Mouse (Mus musculus) hindbrain, embryonic 12.5 days (tissue): ENCODE measurements around the gene Aoc3. TPM values are rescaled to one million over a fixed set of nuclear protein-coding genes. Genes with fewer than 3 reads are reported as not detected.
A peak's percentile ranks its signal among the peaks of the same experiment; 100 is the strongest.
"Not testable (repeated sequence)": the region's sequence is repeated elsewhere in the genome, so short reads cannot be mapped to it uniquely, and the experiment has no call there.

ENCODE experiments used
- ATAC-seq: fragments of 200-750 bp; cut with Nextera tagmentation; 2 replicates; pipeline ENCODE4 v1.8.0; 2017; ENCODE audit warnings: moderate TSS enrichment; ENCODE audit not compliant: low FRiP score
- H3K27ac ChIP-seq: fragments of 300-500 bp; sonication (generic); 2 replicates; pipeline ENCODE4 v1.5.1; 2016; ENCODE audit warnings: mild to moderate bottlenecking
- H3K27me3 ChIP-seq: fragments of 300-500 bp; sonication (generic); 2 replicates; pipeline ENCODE4 v1.6.1; 2016; ENCODE audit warnings: mild to moderate bottlenecking
- H3K36me3 ChIP-seq: fragments of 300-500 bp; sonication (generic); 2 replicates; pipeline ENCODE4 v1.6.1; 2016; ENCODE audit warnings: mild to moderate bottlenecking
- H3K4me1 ChIP-seq: fragments of 300-500 bp; sonication (generic); 2 replicates; pipeline ENCODE4 v1.6.1; 2016
- H3K4me2 ChIP-seq: fragments of 300-500 bp; sonication (generic); replicated peaks from 2 replicates; pipeline ENCODE4 v1.6.1; 2016; ENCODE audit warnings: mild to moderate bottlenecking
- H3K4me3 ChIP-seq: fragments of 300-500 bp; sonication (generic); 2 replicates; pipeline ENCODE4 v1.5.1; 2016; ENCODE audit warnings: mild to moderate bottlenecking
- H3K9ac ChIP-seq: fragments of 300-500 bp; sonication (generic); 2 replicates; pipeline ENCODE4 v1.6.1; 2016; ENCODE audit warnings: mild to moderate bottlenecking, moderate library complexity
- H3K9me3 ChIP-seq: fragments of 300-500 bp; sonication (generic); replicated peaks from 2 replicates; pipeline ENCODE4 v1.6.1; 2016; ENCODE audit warnings: mild to moderate bottlenecking
- WGBS: fragments of 180-500 bp; shearing (Covaris S2); methylation state at CpG from one replicate; pipeline ENCODE4 v1.1.7; 2016; 5-methylcytosine and 5-hydroxymethylcytosine counted together
- polyA plus RNA-seq: library from polyadenylated mRNA; unstranded; fragments of >200 nt; fragmentation: Nextera tagmentation; extraction: Ambion mirVana; gene quantifications from 2 replicates; pipeline ENCODE4 v1.2.1, GENCODE M21; 2016

The Aoc3 gene
- polyA plus RNA-seq, 1 experiment from 2014 or later = not detected

DNA sequence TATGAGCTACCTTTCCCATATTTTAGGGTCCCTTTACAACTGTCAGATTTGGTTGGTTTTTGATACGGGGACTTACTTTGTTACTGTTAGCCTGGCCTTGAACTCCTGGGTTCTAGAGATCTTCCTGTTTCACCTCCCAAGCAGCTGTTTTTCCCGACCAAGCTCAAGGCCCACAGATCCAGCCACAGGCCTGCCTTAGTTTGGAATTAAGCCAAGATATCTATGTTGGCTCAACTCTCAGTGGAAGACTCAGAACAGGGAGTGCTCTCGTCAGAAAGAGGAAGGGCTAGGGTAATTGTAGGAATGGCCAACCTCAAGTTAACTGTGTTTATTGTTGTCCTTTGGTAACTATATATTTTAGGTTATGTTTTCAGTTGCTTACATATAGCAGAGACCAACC, 18.3 kb upstream of the Aoc3 start:
- no peaks in the 10 kb centered on the region for H3K9me3 ChIP-seq
- H3K27ac ChIP-seq = no peak overlapping the region
- no peak overlapping the region for H3K4me3 ChIP-seq
- no peaks in the 10 kb centered on the region for H3K36me3 ChIP-seq
- peaks cover 7% of the 10 kb centered on the region for H3K4me1 ChIP-seq
- ATAC-seq = no peak
- H3K9ac ChIP-seq = no peak overlapping the region
- WGBS = 74% methylated on average over 3 of the region's 3 CpGs
- no peak overlapping the region for H3K4me2 ChIP-seq
- H3K27me3 ChIP-seq = no peaks in the 10 kb centered on the region

DNA sequence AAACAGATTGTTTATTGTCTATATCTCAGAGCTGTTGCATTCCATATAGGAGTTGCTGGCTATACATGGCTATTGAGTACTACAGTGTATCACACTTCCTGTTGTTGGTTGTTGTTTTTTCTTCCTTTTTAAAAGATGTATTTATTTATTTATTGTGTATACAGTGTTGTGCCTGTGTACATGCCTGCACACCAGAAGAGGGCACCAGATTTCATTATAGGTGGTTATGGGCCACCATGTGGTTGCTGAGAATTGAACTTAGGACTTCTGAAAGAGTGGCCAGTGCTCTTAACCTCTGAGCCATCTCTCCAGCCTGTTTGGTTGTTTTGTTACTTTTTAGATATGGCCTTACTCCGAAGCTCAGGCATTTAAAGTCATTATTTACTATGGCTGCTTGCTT, 15.8 kb upstream of the Aoc3 start:
- H3K4me1 ChIP-seq = peaks cover 16% of the 10 kb centered on the region
- no peak overlapping the region for H3K4me2 ChIP-seq
- no peak overlapping the region for H3K27ac ChIP-seq
- H3K9ac ChIP-seq = no peak overlapping the region
- no peak overlapping the region for H3K4me3 ChIP-seq
- no peaks in the 10 kb centered on the region for H3K9me3 ChIP-seq
- peaks cover 14% of the 10 kb centered on the region for H3K36me3 ChIP-seq
- H3K27me3 ChIP-seq = no peaks in the 10 kb centered on the region
- ATAC-seq = no peak
- 100% methylated on average over 1 of the region's 1 CpGs for WGBS

DNA sequence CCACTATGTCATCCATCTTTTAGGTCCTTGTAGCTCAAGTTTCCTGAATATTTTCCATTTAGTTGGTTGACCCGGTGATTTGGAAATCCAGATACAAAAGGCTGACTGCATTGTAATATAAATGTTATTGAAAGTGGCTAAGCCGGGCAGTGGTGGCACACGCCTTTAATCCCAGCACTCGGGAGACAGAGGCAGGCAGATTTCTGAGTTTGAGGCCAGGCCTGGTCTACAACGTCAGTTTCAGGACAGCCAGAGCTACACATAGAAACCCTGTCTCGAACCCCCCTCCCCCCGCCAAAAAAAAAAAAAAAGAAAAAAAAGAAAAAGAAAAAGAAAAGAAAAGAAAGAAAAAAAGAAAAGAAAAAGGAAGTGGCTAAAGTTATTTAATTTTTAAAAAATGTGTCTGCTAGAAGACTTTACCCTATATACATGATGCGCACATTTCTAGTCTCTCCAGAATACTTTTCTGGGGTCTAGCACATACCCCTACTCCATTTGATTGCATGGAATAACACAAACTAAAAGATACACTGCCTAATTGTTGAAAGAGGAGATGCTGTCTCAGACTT, 15.2 kb upstream of the Aoc3 start:
- Histone ChIP-seq H3K9me3 (no peaks in the 10 kb centered on the region), H3K27me3 (no peaks in the 10 kb centered on the region), H3K36me3 (peaks cover 20% of the 10 kb centered on the region), H3K4me2 (peak overlapping the region; percentile 99), H3K4me3 (peak overlapping the region; percentile 97), H3K27ac (peak overlapping the region; percentile 77), H3K4me1 (peaks cover 16% of the 10 kb centered on the region), H3K9ac (peak overlapping the region; percentile 96; the same call in 1 of the 2 replicates)
- ATAC-seq = peak; percentile 7; the same call in 1 of the 2 replicates
- 76% methylated on average over 8 of the region's 8 CpGs for WGBS

DNA sequence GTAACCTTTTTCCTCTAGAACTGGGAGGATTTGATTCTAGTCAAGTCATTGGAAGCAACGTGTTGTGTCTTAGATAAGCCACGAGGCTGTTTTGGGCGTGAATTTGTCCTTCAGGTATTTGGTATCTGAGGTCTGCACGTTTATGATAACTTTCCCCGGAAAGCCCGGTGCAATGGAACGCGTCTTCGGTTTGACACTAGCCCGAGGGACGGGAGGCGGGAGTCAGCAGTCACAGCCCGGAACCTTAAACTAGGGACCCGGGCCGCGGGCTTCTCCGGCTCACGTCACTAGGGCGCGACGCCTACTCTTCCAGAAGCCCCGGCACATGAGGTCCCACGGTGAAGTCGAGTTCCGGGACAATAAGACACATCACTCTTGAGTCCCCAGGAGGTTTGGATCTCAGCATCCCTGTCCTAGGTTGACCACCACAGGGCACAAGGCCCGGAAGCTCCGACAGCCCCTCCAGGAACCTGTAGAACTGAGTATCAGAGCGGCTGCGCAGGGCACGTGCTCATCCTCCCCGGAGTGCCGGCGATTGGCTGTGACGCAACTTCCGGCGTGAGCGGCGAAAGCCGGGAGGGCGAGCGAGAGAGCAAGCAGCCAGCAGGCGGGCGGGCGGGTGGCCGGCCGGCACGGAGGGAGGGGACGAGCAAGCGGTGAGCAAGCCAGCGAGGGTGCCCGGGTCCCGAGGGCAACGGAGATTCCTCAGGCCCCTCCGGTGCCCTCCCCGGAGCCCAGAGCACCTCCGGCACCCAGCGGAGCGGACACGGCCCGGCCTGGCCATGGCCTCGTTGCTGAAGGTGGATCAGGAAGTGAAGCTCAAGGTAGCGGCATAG, 14.5 kb upstream of the Aoc3 start, which contains the start of gene Psme3:
TSS of gene Psme3 (plus strand) at position 549 of the 836 bp plus-strand sequence.
- H3K27ac ChIP-seq = peak within 1 kb of the TSS; percentile 77
- H3K27me3 ChIP-seq = no peaks in the 10 kb centered on the region
- H3K9me3 ChIP-seq = no peaks in the 10 kb centered on the region
- peak within 1 kb of the TSS; percentile 99 for H3K4me2 ChIP-seq
- H3K9ac ChIP-seq = peak within 1 kb of the TSS; percentile 96
- peaks cover 16% of the 10 kb centered on the region for H3K4me1 ChIP-seq
- peaks cover 28% of the 10 kb centered on the region for H3K36me3 ChIP-seq
- WGBS = under 1% methylated on average over 61 of the region's 62 CpGs
- peak within 1 kb of the TSS; percentile 97 for H3K4me3 ChIP-seq
- ATAC-seq = peak; percentile 95

DNA sequence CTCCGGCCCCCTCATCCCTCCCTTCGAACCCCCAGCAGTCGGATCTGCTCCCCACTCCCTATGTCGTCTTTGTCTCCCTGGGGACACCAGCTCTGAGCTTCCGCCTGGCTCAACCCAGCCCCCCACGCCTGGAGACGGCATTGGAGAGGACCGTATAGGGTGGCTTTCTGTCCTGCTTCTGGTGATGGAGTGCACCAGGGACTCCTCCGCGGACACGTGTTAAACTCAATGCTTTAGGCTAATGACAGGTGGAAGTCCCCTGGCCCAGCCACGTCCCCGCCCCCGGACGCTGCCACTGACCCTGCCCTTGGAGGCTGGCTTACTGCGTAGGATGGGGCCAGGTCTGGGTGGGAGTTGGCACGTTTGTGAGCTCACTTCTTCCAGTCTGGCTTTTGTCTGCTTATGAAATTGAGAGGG, 13.9 kb upstream of the Aoc3 start:
- Histone ChIP-seq H3K9ac (peak overlapping the region; percentile 96), H3K36me3 (peaks cover 34% of the 10 kb centered on the region), H3K4me1 (peaks cover 16% of the 10 kb centered on the region), H3K4me3 (peak overlapping the region; percentile 97), H3K27ac (peak overlapping the region; percentile 77), H3K27me3 (no peaks in the 10 kb centered on the region), H3K9me3 (no peaks in the 10 kb centered on the region), H3K4me2 (peak overlapping the region; percentile 99)
- under 1% methylated on average over 17 of the region's 17 CpGs for WGBS
- peak; percentile 73 for ATAC-seq

DNA sequence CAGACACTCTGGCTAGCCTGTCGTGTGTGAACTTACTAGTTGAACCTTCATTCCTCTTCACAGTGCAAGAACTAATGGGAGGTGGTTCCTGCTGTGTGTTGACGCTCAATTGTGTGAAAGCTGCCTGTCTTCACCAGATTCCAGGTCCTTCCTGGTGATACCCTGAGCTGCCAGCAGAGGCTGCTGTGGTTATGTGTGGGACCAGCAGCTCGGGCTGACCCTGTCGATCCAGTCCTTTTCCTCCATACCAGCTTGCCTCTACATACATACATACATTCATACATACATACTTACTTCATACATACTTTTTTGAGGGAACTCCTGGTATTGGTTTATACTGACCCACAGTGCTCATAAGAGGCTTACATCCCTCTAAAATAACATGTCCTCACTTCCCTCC, 6.8 kb upstream of the Aoc3 start:
- peaks cover 76% of the 10 kb centered on the region for H3K36me3 ChIP-seq
- no peaks in the 10 kb centered on the region for H3K9me3 ChIP-seq
- ATAC-seq = no peak
- 14% methylated on average over 4 of the region's 4 CpGs for WGBS
- no peaks in the 10 kb centered on the region for H3K27me3 ChIP-seq
- H3K4me3 ChIP-seq = no peak overlapping the region
- H3K27ac ChIP-seq = no peak overlapping the region
- no peak overlapping the region for H3K4me2 ChIP-seq
- H3K4me1 ChIP-seq = no peaks in the 10 kb centered on the region
- H3K9ac ChIP-seq = no peak overlapping the region

DNA sequence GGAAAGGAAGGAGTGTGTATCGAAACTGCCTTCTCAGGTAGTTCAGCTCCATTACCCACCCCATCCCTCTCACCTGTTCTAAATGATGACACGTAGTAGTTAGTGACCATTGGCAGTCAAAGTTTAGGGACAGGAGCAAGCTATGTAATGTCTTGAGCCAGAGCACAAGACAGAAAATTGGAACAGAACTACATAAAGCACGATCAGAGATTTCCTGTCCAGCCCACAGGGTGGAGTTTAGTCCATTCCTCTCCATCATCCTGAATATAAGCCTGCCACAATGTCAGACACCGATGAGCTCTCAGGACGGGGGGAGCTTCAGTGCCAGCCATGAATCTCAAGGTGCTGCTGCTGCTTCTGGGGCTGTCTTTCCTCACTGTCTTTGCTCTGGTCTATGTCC, 5.6 kb upstream of the Aoc3 start, which contains the start of gene Aoc2:
TSS of gene Aoc2 (plus strand) at position 301 of the 400 bp plus-strand sequence.
- ATAC-seq = no peak
- Histone ChIP-seq H3K27ac (no peak within 1 kb of the TSS), H3K9me3 (no peaks in the 10 kb centered on the region), H3K36me3 (peaks cover 64% of the 10 kb centered on the region), H3K4me3 (no peak within 1 kb of the TSS), H3K4me2 (no peak within 1 kb of the TSS), H3K4me1 (no peaks in the 10 kb centered on the region), H3K9ac (no peak within 1 kb of the TSS), H3K27me3 (no peaks in the 10 kb centered on the region)
- 96% methylated on average over 5 of the region's 5 CpGs for WGBS

DNA sequence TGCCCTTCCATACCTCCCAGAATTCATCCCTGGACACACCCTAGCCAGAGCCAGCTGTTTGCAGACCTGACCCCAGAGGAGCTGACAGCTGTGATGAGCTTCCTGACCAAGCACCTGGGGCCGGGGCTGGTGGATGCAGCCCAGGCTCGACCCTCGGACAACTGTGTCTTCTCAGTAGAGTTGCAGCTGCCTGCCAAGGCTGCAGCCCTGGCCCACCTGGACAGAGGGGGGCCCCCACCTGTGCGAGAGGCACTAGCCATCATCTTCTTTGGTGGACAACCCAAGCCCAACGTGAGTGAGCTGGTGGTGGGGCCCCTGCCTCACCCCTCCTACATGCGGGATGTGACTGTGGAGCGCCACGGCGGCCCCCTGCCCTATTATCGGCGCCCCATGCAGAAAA, 5.2 kb upstream of the Aoc3 start:
- not testable (repeated sequence) for H3K4me1 ChIP-seq, H3K9ac ChIP-seq, H3K4me2 ChIP-seq, H3K4me3 ChIP-seq, H3K27me3 ChIP-seq, H3K27ac ChIP-seq, H3K9me3 ChIP-seq, ATAC-seq
- 94% methylated on average over 11 of the region's 11 CpGs for WGBS
- peaks cover 60% of the 10 kb centered on the region for H3K36me3 ChIP-seq

DNA sequence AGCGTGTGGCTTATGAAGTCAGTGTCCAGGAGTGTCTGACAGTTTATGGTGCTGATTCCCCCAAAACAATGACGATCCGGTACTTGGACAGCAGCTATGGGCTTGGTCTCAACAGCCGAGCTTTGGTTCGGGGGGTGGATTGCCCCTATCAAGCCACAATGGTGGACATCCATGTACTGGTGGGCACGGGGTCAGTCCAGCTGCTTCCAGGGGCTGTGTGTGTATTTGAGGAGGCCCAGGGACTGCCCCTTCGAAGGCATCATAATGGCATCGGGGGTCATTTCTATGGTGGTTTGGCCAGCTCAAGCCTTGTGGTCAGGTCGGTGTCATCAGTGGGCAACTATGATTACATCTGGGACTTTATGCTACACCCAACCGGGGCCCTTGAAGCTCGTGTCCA, 4.3 kb upstream of the Aoc3 start:
- WGBS = 86% methylated on average over 11 of the region's 11 CpGs

DNA sequence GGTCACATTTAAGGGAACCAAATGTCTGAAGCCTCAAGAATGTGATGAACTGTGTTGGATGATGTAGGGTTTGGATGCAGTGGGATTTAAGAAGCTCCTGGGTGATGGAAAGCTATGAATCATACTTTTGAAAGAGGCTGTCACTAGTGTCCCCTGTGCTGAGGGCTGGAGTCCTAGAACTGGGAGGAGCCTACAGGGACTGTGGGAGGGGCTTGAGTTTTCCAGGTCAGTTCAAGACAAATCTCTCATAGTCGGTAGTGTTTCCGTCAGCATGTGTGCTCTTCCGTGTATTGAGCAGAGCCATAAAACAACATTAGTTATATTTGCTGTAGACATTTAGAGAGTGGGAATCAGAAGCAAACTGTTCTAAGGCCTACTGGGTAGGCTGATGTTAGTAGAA, 3.1 kb upstream of the Aoc3 start:
- Histone ChIP-seq H3K27me3 (no peaks in the 10 kb centered on the region), H3K4me1 (no peaks in the 10 kb centered on the region), H3K4me3 (no peak overlapping the region), H3K9me3 (no peaks in the 10 kb centered on the region), H3K27ac (no peak overlapping the region), H3K36me3 (peaks cover 39% of the 10 kb centered on the region), H3K4me2 (no peak overlapping the region), H3K9ac (no peak overlapping the region)
- WGBS = 51% methylated on average over 3 of the region's 3 CpGs
- no peak for ATAC-seq

More for the DNA sequence above, 4.3 kb upstream of the Aoc3 start:
- H3K9me3 ChIP-seq = no peaks in the 10 kb centered on the region
- H3K36me3 ChIP-seq = peaks cover 50% of the 10 kb centered on the region
- H3K9ac ChIP-seq = no peak overlapping the region
- H3K4me3 ChIP-seq = no peak overlapping the region
- no peaks in the 10 kb centered on the region for H3K4me1 ChIP-seq
- H3K4me2 ChIP-seq = no peak overlapping the region
- H3K27ac ChIP-seq = no peak overlapping the region
- ATAC-seq = no peak
- no peaks in the 10 kb centered on the region for H3K27me3 ChIP-seq

DNA sequence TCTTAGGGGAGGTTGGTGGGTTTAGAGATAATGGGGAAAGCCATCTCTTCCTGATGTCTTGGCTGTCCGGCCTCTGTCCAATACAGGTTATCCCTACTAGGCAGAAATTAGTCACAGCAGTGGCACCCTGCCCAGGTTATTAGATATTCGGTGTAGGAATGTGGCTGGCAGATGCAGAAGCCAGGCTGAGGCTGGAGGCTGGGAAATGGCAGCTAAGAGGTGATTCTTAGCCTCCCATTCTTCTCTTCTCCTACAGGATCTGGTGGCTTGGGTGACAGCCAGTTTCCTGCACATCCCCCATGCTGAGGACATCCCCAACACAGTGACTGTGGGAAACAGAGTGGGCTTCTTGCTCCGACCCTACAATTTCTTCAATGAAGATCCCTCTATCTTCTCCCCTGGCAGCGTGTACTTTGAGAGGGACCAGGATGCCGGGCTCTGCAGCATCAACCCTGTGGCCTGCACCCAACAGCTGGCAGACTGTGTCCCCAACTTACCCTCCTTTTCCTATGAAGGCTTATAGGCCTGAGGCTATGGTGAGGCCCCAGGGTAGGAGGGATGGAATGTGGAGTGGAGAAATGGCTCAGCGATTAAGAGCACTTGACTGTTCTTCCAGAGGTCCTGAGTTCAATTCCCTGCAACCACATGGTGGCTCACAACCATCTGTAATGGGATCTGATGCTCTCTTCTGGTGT, 1.3 kb upstream of the Aoc3 start:
- no peak overlapping the region for H3K27ac ChIP-seq
- no peak for ATAC-seq
- H3K4me1 ChIP-seq = peaks cover 4% of the 10 kb centered on the region
- H3K36me3 ChIP-seq = peaks cover 21% of the 10 kb centered on the region
- H3K9ac ChIP-seq = no peak overlapping the region
- no peaks in the 10 kb centered on the region for H3K27me3 ChIP-seq
- H3K4me3 ChIP-seq = no peak overlapping the region
- no peaks in the 10 kb centered on the region for H3K9me3 ChIP-seq
- no peak overlapping the region for H3K4me2 ChIP-seq
- 79% methylated on average over 6 of the region's 6 CpGs for WGBS

DNA sequence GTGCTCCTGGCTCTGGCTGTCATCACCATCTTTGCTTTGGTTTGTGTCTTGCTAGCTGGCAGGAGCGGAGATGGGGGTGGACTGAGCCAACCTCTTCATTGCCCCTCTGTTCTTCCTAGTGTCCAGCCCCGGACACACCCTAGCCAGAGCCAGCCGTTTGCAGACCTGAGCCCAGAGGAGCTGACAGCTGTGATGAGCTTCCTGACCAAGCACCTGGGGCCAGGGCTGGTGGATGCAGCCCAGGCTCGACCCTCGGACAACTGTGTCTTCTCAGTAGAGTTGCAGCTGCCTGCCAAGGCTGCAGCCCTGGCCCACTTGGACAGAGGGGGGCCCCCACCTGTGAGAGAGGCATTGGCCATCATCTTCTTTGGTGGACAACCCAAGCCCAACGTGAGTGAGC, 556 bp downstream of the Aoc3 start:
- not testable (repeated sequence) for H3K9ac ChIP-seq, H3K4me3 ChIP-seq, H3K9me3 ChIP-seq, H3K4me2 ChIP-seq, ATAC-seq, H3K27ac ChIP-seq, H3K36me3 ChIP-seq, H3K27me3 ChIP-seq
- WGBS = 71% methylated on average over 6 of the region's 6 CpGs
- H3K4me1 ChIP-seq = peaks cover 11% of the 10 kb centered on the region
